Mouse (Mus musculus) CH12.LX (cell line): ENCODE data around the gene Prlr.

Experiments used
- CTCF ChIP-seq, 2 experiments: IDR thresholded peaks in 1 of 2; conservative IDR thresholded peaks in 1 of 2; 2 replicates each; pipeline ENCODE4 v1.5.1; 2011 to 2012; ENCODE audit warnings: low read depth in 2 of 2, low read length in 2 of 2, improper control_type of control experiment in 1 of 2, inconsistent platforms in 1 of 2, mild to moderate bottlenecking in 1 of 2, moderate library complexity in 1 of 2
- EP300 ChIP-seq: IDR thresholded peaks from 2 replicates; pipeline ENCODE4 v1.6.1; 2011; ENCODE audit warnings: low read length, improper control_type of control experiment
- POLR2A ChIP-seq: IDR thresholded peaks from 2 replicates; pipeline ENCODE4 v1.6.1; 2011; ENCODE audit warnings: low read depth, mild to moderate bottlenecking, improper control_type of control experiment, low read length
- POLR2AphosphoS2 ChIP-seq: IDR thresholded peaks from 2 replicates; pipeline ENCODE4 v1.6.1; 2011; ENCODE audit warnings: low read depth, low read length, improper control_type of control experiment
- RAD21 ChIP-seq: IDR thresholded peaks from 2 replicates; pipeline ENCODE4 v1.6.1; 2011; ENCODE audit warnings: low read depth, mild to moderate bottlenecking, low read length, improper control_type of control experiment, moderate library complexity
- ZC3H11A ChIP-seq: IDR thresholded peaks from 2 replicates; pipeline ENCODE4 v1.6.1; 2012; ENCODE audit warnings: low read depth, mild to moderate bottlenecking, inconsistent platforms, low read length, improper control_type of control experiment
- ZNF384 ChIP-seq: IDR thresholded peaks from 2 replicates; pipeline ENCODE4 v1.6.1; 2012; ENCODE audit warnings: low read depth, low read length, improper control_type of control experiment, inconsistent platforms

DNA sequence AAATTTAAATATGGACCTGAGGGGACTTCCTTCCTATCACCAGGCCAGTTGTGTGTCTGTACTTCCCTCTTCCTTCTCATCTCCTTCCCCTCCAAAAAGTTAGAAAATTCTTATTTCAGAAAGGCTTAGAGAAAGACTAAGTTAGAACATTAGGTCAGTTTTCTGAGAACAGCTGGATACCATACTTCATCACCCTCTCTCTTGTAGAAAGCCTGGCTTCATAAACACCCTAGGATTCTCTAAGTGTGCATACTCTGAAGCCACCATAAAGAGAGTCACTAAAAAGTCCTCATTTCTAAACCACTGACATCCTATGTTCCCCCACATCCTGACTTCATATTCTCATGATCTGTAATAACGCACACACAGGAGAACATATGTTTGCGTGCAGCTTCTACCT is 85.2 kb downstream of the Prlr start:
- no peak for TF ChIP-seq RAD21
- no peak for TF ChIP-seq CTCF (conservative IDR thresholded peaks at IDR 0.05 in 1 of 2, IDR thresholded peaks at IDR 0.05 in 1 of 2; ENCODE audit: low read depth in 2 of 2, low read length in 2 of 2)
- TF ChIP-seq POLR2A: no peak
- no peak for TF ChIP-seq ZNF384
- no peak for TF ChIP-seq EP300
- no peak for TF ChIP-seq POLR2AphosphoS2
- TF ChIP-seq ZC3H11A: no peak
